In genomic region chr11:117366426-117366825, GRCm38 (mm10) we compare ENCODE assay signal across 11 mouse cellular contexts.
DNase-seq lines count a peak whose midpoint lies in the region; ATAC-seq and TF ChIP-seq lines count a peak whose summit lies in the region.
"Had no signal": no experiment of that assay in that cellular context is flagged by ENCODE, and none has a peak within 500 bp of the region (broad histone marks: within the 10 kb centered on the region; RNA-seq: fewer than 3 reads in every experiment).

No protein-coding gene starts in this region.

- H3K27me3 ChIP-seq in spleen, adult 2 months (ENCODE audit: control insufficient read depth, insufficient read depth, low read length): no peaks in the 10 kb centered on the region
- H3K27me3 ChIP-seq: embryonic facial prominence, embryonic 15.5 days; limb, embryonic 15.5 days; stomach, embryonic 15.5 days had no signal

- no peak overlapping the region for H3K27ac ChIP-seq in spleen, adult 2 months (ENCODE audit: insufficient read depth, low read length)
- H3K27ac ChIP-seq: embryonic facial prominence, embryonic 15.5 days; limb, embryonic 15.5 days; stomach, embryonic 15.5 days had no signal

- DNase-seq in gastrocnemius, postnatal 10 days: peak; percentile 56
- DNase-seq in gastrocnemius, postnatal 25 days: no peak
- no peak for DNase-seq in spleen, adult 2 months (ENCODE audit: low read depth in 1 of 2, low spot score in 2 of 2)
- DNase-seq in spleen, postnatal 36 days (ENCODE audit: low spot score in 2 of 2): no peak
- DNase-seq in c-Kit-negative CD71-positive TER-119-positive erythroid progenitor cells, embryonic 14.5 days (ENCODE audit: low read depth, low spot score): peak; percentile 19
- DNase-seq in retina, adult 2 months (ENCODE audit: low read depth, low spot score): peak; percentile 61
- no peak for DNase-seq in left cerebral cortex, postnatal 10 days (ENCODE audit: extremely low spot score in 1 of 2, low spot score in 2 of 2)

- H3K36me3 ChIP-seq in spleen, adult 2 months (ENCODE audit: control insufficient read depth, insufficient read depth, low read length): peaks cover 1% of the 10 kb centered on the region; the same call in 1 of the 2 replicates

- H3K4me3 ChIP-seq in spleen, adult 2 months (ENCODE audit: extremely low read depth, insufficient read depth, insufficient read length): no peak overlapping the region
- H3K4me3 ChIP-seq: embryonic facial prominence, embryonic 15.5 days; limb, embryonic 15.5 days; stomach, embryonic 15.5 days had no signal

- intact Hi-C loops in left cerebral cortex, postnatal 10 days (cut with DNase I): loop anchor here (5.0 kb wide), 1 partner anchor 456 kb away; no protein-coding TSS in a partner anchor

- TF ChIP-seq CTCF in spleen, adult 2 months (IDR thresholded peaks at IDR 0.05; ENCODE audit: extremely low read depth, insufficient read depth, insufficient read length, insufficient replicate concordance): peak; percentile 50; the same call in 1 of the 2 replicates

- ATAC-seq in megakaryocyte, adult 5-6 weeks (ENCODE audit: poor library complexity, severe bottlenecking): no peak

- TF ChIP-seq POLR2A in spleen, adult 2 months (IDR thresholded peaks at IDR 0.05; ENCODE audit: low read depth, low read length): no peak

- 29% methylated on average over 3 of the region's 3 CpGs for WGBS in spleen, adult 2 months

- no peaks in the 10 kb centered on the region for H3K4me1 ChIP-seq in spleen, adult 2 months (ENCODE audit: control insufficient read depth, insufficient read depth, insufficient read length)

Comparison
In these comparisons a context has a peak if more than half of its experiments do, and no peak if none do; other contexts are left out.
1. DNase-seq: peak in gastrocnemius, postnatal 10 days (single experiment), c-Kit-negative CD71-positive TER-119-positive erythroid progenitor cells, embryonic 14.5 days (single experiment) and retina, adult 2 months (single experiment); none in gastrocnemius, postnatal 25 days (single experiment), spleen, adult 2 months (0 of 2), spleen, postnatal 36 days (0 of 2) and left cerebral cortex, postnatal 10 days (0 of 2).